Comparison of ENCODE assay signal across 8 mouse cellular contexts in the genomic region with DNA sequence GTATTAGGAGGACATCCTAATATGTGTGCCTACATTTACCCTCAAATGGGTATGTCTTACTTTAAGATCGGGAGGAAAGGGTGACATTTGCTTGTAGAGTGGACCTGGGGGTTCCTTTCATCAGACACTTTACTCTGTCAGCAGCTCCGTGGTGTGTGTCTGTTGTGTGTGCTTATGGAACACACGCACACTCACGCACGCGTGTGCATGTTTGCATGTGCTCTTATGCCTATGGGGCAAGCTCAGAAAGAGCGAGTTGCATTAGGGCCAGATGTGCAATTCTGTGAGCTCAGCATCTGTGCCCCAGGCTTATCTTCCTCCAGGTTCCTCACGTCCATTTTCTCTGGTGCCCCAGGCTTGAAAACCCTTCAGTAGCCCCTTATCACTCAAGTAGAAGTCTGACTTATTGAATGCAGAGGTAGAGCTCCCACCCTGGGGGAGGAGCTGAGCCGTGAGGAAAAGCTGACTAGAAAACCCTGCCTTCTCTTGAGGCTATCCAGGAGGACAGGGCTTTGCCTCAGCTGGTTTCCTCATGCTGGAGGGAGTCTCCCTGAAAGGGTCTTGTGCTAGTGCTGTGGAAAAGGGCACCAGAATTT. TPM values are rescaled to one million over a fixed set of nuclear protein-coding genes. Genes with fewer than 3 reads are reported as not detected.
A peak's percentile ranks its signal among the peaks of the same experiment; 100 is the strongest.
DNase-seq lines count a peak whose midpoint lies in the region; ATAC-seq and TF ChIP-seq lines count a peak whose summit lies in the region.

No protein-coding gene starts in this region.

- no peak for TF ChIP-seq EP300 in heart, adult 2 months (IDR thresholded peaks at IDR 0.05; ENCODE audit: insufficient read depth, low read depth, low read length)

- ATAC-seq in hindbrain, embryonic 13.5 days (ENCODE audit: low FRiP score), result no peak

- H3K9me3 ChIP-seq in hindbrain, embryonic 13.5 days, result no peaks in the 10 kb centered on the region

- peaks cover 39% of the 10 kb centered on the region for H3K4me1 ChIP-seq in heart, adult 2 months (ENCODE audit: control insufficient read depth, insufficient read depth, low read length)
- H3K4me1 ChIP-seq in bone marrow, adult 2 months (ENCODE audit: control insufficient read depth, insufficient read depth, low read length), result peaks cover 9% of the 10 kb centered on the region
- peaks cover 59% of the 10 kb centered on the region for H3K4me1 ChIP-seq in hindbrain, embryonic 13.5 days (replicated peaks)

- peak overlapping the region; percentile 93 for H3K4me2 ChIP-seq in hindbrain, embryonic 13.5 days

- 18% methylated on average over 9 of the region's 9 CpGs for WGBS in heart, adult 2 months
- 26% methylated on average over 9 of the region's 9 CpGs for WGBS in bone marrow, adult 2 months
- 40% methylated on average over 9 of the region's 9 CpGs for WGBS in hindbrain, embryonic 13.5 days

- no peak for TF ChIP-seq POLR2A in heart, adult 2 months (IDR thresholded peaks at IDR 0.05; ENCODE audit: insufficient read depth, low read depth, low read length)
- TF ChIP-seq POLR2A in bone marrow, adult 2 months (IDR thresholded peaks at IDR 0.05; ENCODE audit: borderline replicate concordance, control insufficient read depth, low read depth, low read length), result no peak

- peaks cover 42% of the 10 kb centered on the region for H3K36me3 ChIP-seq in heart, adult 2 months (ENCODE audit: control insufficient read depth, insufficient read depth, low read length)
- H3K36me3 ChIP-seq in hindbrain, embryonic 13.5 days, result peaks cover 39% of the 10 kb centered on the region

- H3K4me3 ChIP-seq in heart, adult 2 months, result peak overlapping the region; percentile 97
- peak overlapping the region; percentile 65 for H3K4me3 ChIP-seq in bone marrow, adult 2 months (replicated peaks; ENCODE audit: control insufficient read depth, low read depth, low read length)
- H3K4me3 ChIP-seq in hindbrain, embryonic 13.5 days, result peak overlapping the region; percentile 99

- peaks cover 16% of the 10 kb centered on the region for H3K79me2 ChIP-seq in heart, adult 2 months (replicated peaks; ENCODE audit: control insufficient read depth, insufficient read depth, low read length)

- intact Hi-C loops in heart, adult 2 months (cut with DNase I), result loop anchor here (1.0 to 5.0 kb wide), 3 partner anchors 19 to 108 kb away; partner anchors contain the start of genes Actr1a, Arl3, Sfxn2 and Sufu

- H3K9ac ChIP-seq in heart, adult 2 months (ENCODE audit: low read depth, low read length), result peak overlapping the region; percentile 100
- H3K9ac ChIP-seq in hindbrain, embryonic 13.5 days, result peak overlapping the region; percentile 99

- peak in 1 of 2 experiments; percentile 30 for DNase-seq in heart, adult 2 months
- DNase-seq in heart, adult 18-20 months, result no peak
- peak; percentile 51 to 68 for DNase-seq in lung, postnatal 4 days
- no peak for DNase-seq in MN1 (ENCODE audit: low spot score)
- no peak for DNase-seq in gastrocnemius, postnatal 10 days
- no peak for DNase-seq in left cerebral cortex, adult 8-10 months (ENCODE audit: low spot score in 2 of 2)

- H3K27ac ChIP-seq in heart, adult 2 months, result peak overlapping the region; percentile 99
- H3K27ac ChIP-seq in bone marrow, adult 2 months (ENCODE audit: control insufficient read depth, insufficient read depth, low read depth, low read length, poor library complexity), result peak overlapping the region; percentile 100
- peak overlapping the region; percentile 100 for H3K27ac ChIP-seq in hindbrain, embryonic 13.5 days

- no peaks in the 10 kb centered on the region for H3K27me3 ChIP-seq in heart, adult 2 months (ENCODE audit: control insufficient read depth, insufficient read depth, low read length)
- H3K27me3 ChIP-seq in hindbrain, embryonic 13.5 days, result no peaks in the 10 kb centered on the region

- TF ChIP-seq CTCF in heart, adult 2 months (IDR thresholded peaks at IDR 0.05), result no peak
- no peak; the same call in 1 of the 2 replicates for TF ChIP-seq CTCF in bone marrow, adult 2 months (IDR thresholded peaks at IDR 0.05; ENCODE audit: control insufficient read depth, insufficient read depth, low read length)

RNA-seq across cellular contexts. Expression of gene Trim8, which starts 3.4 kb away (rescaled TPM):
- total RNA-seq in heart, adult 2 months (2021), result 10 to 100 TPM; 39.2 to 39.8 TPM
- polyA plus RNA-seq in heart, adult 2 months (2012; rRNA removed), result 17.2 and 24.1 TPM in 2 replicates
- 10 to 100 TPM; 33.9 to 38.8 TPM for total RNA-seq in heart, adult 18-20 months (2021)
- 13.9 and 25.9 TPM in 2 replicates for polyA plus RNA-seq in bone marrow, adult 2 months (2011; ENCODE audit: insufficient read depth, insufficient read length, low replicate concordance, missing spikeins)
- 29.7 and 31.6 TPM in 2 replicates for polyA plus RNA-seq in hindbrain, embryonic 13.5 days (2015; fragmentation: Nextera tagmentation; extraction: Ambion mirVana)
- total RNA-seq in gastrocnemius, postnatal 10 days (2021), result 10 to 100 TPM; 26.1 to 29.7 TPM
- 100 to 1,000 TPM; 103 to 108 (median 104) TPM for total RNA-seq in left cerebral cortex, adult 8-10 months (2022)

Comparison
In these comparisons a context has a peak if more than half of its experiments do, and no peak if none do; other contexts are left out.
1. DNase-seq: peak in lung, postnatal 4 days (2 of 2); none in heart, adult 18-20 months (0 of 2), MN1 (single experiment), gastrocnemius, postnatal 10 days (single experiment) and left cerebral cortex, adult 8-10 months (0 of 2).
2. Peak in every context shown above with its lines, with median percentiles within 50 percentile points of each other: H3K27ac ChIP-seq and H3K4me3 ChIP-seq.